Mouse (Mus musculus) MEL (cell line): ENCODE measurements around the gene 1700069L16Rik. TPM values are rescaled to one million over a fixed set of nuclear protein-coding genes. Genes with fewer than 3 reads are reported as not detected.

Source experiments
- DNase-seq: peaks from one replicate; pipeline ENCODE4 v3.0.0; 2011; ENCODE audit warnings: low read depth, low spot score
- H3K27ac ChIP-seq: 2 replicates; pipeline ENCODE4 v1.5.1; 2012; ENCODE audit warnings: low read depth, mild to moderate bottlenecking, control low read depth, low read length, moderate library complexity; ENCODE audit not compliant: control insufficient read depth
- H3K27me3 ChIP-seq, 2 experiments: fragments of 150-350 bp in 1 of 2; sonication (generic) in 1 of 2; 2 replicates each; pipeline ENCODE4 v1.6.1; 2012; ENCODE audit warnings: low read length in 2 of 2, mild to moderate bottlenecking in 2 of 2, improper control_type of control experiment in 1 of 2, moderate library complexity in 1 of 2; ENCODE audit not compliant: insufficient read depth in 2 of 2, control insufficient read depth in 1 of 2
- H3K36me3 ChIP-seq, 2 experiments: 2 replicates each; pipeline ENCODE4 v1.6.1; 2012 to 2014; ENCODE audit warnings: low read length in 2 of 2, improper control_type of control experiment in 1 of 2, inconsistent platforms in 1 of 2, mild to moderate bottlenecking in 1 of 2; ENCODE audit not compliant: insufficient read depth in 2 of 2, control insufficient read depth in 1 of 2
- H3K4me1 ChIP-seq, 2 experiments: fragments of 150-350 bp in 1 of 2; sonication (generic) in 1 of 2; 2 replicates each; pipeline ENCODE4 v1.6.1; 2012; ENCODE audit warnings: low read length in 2 of 2, improper control_type of control experiment in 1 of 2, mild to moderate bottlenecking in 1 of 2; ENCODE audit not compliant: insufficient read depth in 2 of 2, control insufficient read depth in 1 of 2
- H3K4me3 ChIP-seq, 2 experiments: fragments of 150-350 bp in 1 of 2; sonication (generic) in 1 of 2; 2 replicates each; pipeline ENCODE4 v1.5.1; 2012; ENCODE audit warnings: low read depth in 2 of 2, low read length in 2 of 2, mild to moderate bottlenecking in 2 of 2, moderate library complexity in 2 of 2, control low read depth in 1 of 2, improper control_type of control experiment in 1 of 2; ENCODE audit not compliant: control insufficient read depth in 1 of 2, insufficient read depth in 1 of 2
- H3K79me2 ChIP-seq: 2 replicates; pipeline ENCODE4 v1.6.1; 2012; ENCODE audit warnings: mild to moderate bottlenecking, low read length, moderate library complexity; ENCODE audit not compliant: control insufficient read depth, poor library complexity, insufficient read depth
- H3K9ac ChIP-seq: 2 replicates; pipeline ENCODE4 v1.6.1; 2012; ENCODE audit warnings: low read depth, mild to moderate bottlenecking, control low read depth, low read length, moderate library complexity; ENCODE audit not compliant: control insufficient read depth, poor library complexity, severe bottlenecking
- H3K9me3 ChIP-seq: fragments of 150-350 bp; sonication (generic); replicated peaks from 2 replicates; pipeline ENCODE4 v1.6.1; 2012; ENCODE audit warnings: mild to moderate bottlenecking, low read length, improper control_type of control experiment, moderate library complexity; ENCODE audit not compliant: insufficient read depth
- BHLHE40 ChIP-seq: IDR thresholded peaks from 2 replicates; pipeline ENCODE4 v1.6.1; 2012; ENCODE audit warnings: low read depth, mild to moderate bottlenecking, inconsistent platforms, low read length, improper control_type of control experiment, borderline replicate concordance
- CHD1 ChIP-seq: IDR thresholded peaks from 2 replicates; pipeline ENCODE4 v1.6.1; 2012; ENCODE audit warnings: low read depth, mild to moderate bottlenecking, inconsistent platforms, low read length, improper control_type of control experiment
- ELF1 ChIP-seq: IDR thresholded peaks from 2 replicates; pipeline ENCODE4 v1.6.1; 2014; ENCODE audit warnings: low read depth, mild to moderate bottlenecking, inconsistent platforms, low read length, improper control_type of control experiment, moderate library complexity
- EP300 ChIP-seq, 2 experiments: IDR thresholded peaks; 2 replicates each; pipeline ENCODE4 v1.6.1; 2011; ENCODE audit warnings: improper control_type of control experiment in 2 of 2, low read length in 2 of 2, low read depth in 1 of 2, mild to moderate bottlenecking in 1 of 2
- GABPA ChIP-seq: IDR thresholded peaks from 2 replicates; pipeline ENCODE4 v1.6.1; 2012; ENCODE audit warnings: low read depth, mild to moderate bottlenecking, inconsistent platforms, low read length, improper control_type of control experiment, moderate library complexity
- HCFC1 ChIP-seq: IDR thresholded peaks from 2 replicates; pipeline ENCODE4 v1.6.1; 2012; ENCODE audit warnings: low read depth, mild to moderate bottlenecking, inconsistent platforms, low read length, improper control_type of control experiment, moderate library complexity
- JUND ChIP-seq: IDR thresholded peaks from 2 replicates; pipeline ENCODE4 v1.6.1; 2011; ENCODE audit warnings: low read depth, mild to moderate bottlenecking, improper control_type of control experiment, low read length
- KAT2A ChIP-seq: conservative IDR thresholded peaks from 2 replicates; pipeline ENCODE4 v1.6.1; 2012; ENCODE audit warnings: low read depth, low read length, improper control_type of control experiment, inconsistent platforms
- MAX ChIP-seq: IDR thresholded peaks from 2 replicates; pipeline ENCODE4 v1.6.1; 2011; ENCODE audit warnings: low read length, improper control_type of control experiment
- MAZ ChIP-seq: IDR thresholded peaks from 2 replicates; pipeline ENCODE4 v1.6.1; 2012; ENCODE audit warnings: low read depth, mild to moderate bottlenecking, inconsistent platforms, low read length, improper control_type of control experiment
- MXI1 ChIP-seq: IDR thresholded peaks from 2 replicates; pipeline ENCODE4 v1.6.1; 2011; ENCODE audit warnings: mild to moderate bottlenecking, low read depth, low read length, improper control_type of control experiment
- MYB ChIP-seq: IDR thresholded peaks from 2 replicates; pipeline ENCODE4 v1.6.1; 2011; ENCODE audit warnings: mild to moderate bottlenecking, low read depth, low read length, improper control_type of control experiment
- MYC ChIP-seq: IDR thresholded peaks from 2 replicates; pipeline ENCODE4 v1.6.1; 2011; ENCODE audit warnings: low read depth, mild to moderate bottlenecking, low read length, improper control_type of control experiment, moderate library complexity
- POLR2A ChIP-seq, 2 experiments: IDR thresholded peaks; 2 replicates each; pipeline ENCODE4 v1.6.1; 2011 to 2012; ENCODE audit warnings: low read length in 2 of 2, mild to moderate bottlenecking in 2 of 2, control low read depth in 1 of 2, improper control_type of control experiment in 1 of 2, low read depth in 1 of 2, moderate library complexity in 1 of 2; ENCODE audit not compliant: control insufficient read depth in 1 of 2, insufficient read depth in 1 of 2, poor library complexity in 1 of 2
- POLR2AphosphoS2 ChIP-seq: IDR thresholded peaks from 2 replicates; pipeline ENCODE4 v1.6.1; 2011; ENCODE audit warnings: low read length, improper control_type of control experiment
- RAD21 ChIP-seq: IDR thresholded peaks from 2 replicates; pipeline ENCODE4 v1.6.1; 2011; ENCODE audit warnings: mild to moderate bottlenecking, low read depth, low read length, improper control_type of control experiment
- SIN3A ChIP-seq: IDR thresholded peaks from 2 replicates; pipeline ENCODE4 v1.6.1; 2012; ENCODE audit warnings: low read length, improper control_type of control experiment, inconsistent platforms
- TAL1 ChIP-seq: IDR thresholded peaks from 2 replicates; pipeline ENCODE4 v1.6.1; 2012; ENCODE audit warnings: mild to moderate bottlenecking, inconsistent platforms, low read length, moderate library complexity, mixed read lengths
- TBP ChIP-seq: IDR thresholded peaks from 2 replicates; pipeline ENCODE4 v1.8.0; 2011; ENCODE audit warnings: low read depth, low read length, improper control_type of control experiment
- UBTF ChIP-seq: IDR thresholded peaks from 2 replicates; pipeline ENCODE4 v1.6.1; 2012; ENCODE audit warnings: low read depth, mild to moderate bottlenecking, inconsistent platforms, low read length, improper control_type of control experiment, moderate library complexity, borderline replicate concordance; ENCODE audit not compliant: insufficient read depth
- ZC3H11A ChIP-seq: IDR thresholded peaks from 2 replicates; pipeline ENCODE4 v1.6.1; 2012; ENCODE audit warnings: low read depth, mild to moderate bottlenecking, inconsistent platforms, low read length, improper control_type of control experiment
- ZKSCAN1 ChIP-seq: IDR thresholded peaks from 2 replicates; pipeline ENCODE4 v1.6.1; 2012; ENCODE audit warnings: low read depth, mild to moderate bottlenecking, inconsistent platforms, low read length, improper control_type of control experiment, moderate library complexity
- ZMIZ1 ChIP-seq: IDR thresholded peaks from 2 replicates; pipeline ENCODE4 v1.6.1; 2012; ENCODE audit warnings: low read depth, mild to moderate bottlenecking, inconsistent platforms, low read length, improper control_type of control experiment, moderate library complexity
- ZNF384 ChIP-seq: IDR thresholded peaks from 2 replicates; pipeline ENCODE4 v1.6.1; 2012; ENCODE audit warnings: low read depth, mild to moderate bottlenecking, inconsistent platforms, low read length, improper control_type of control experiment
- polyA plus RNA-seq, 2 experiments: library from polyadenylated mRNA; stranded (reverse) in 1 of 2; unstranded in 1 of 2; fragments of >175 nt in 1 of 2; fragments of >200 nt in 1 of 2; gene quantifications; 2 replicates each; pipeline versions ENCODE4 v1.2.1 to v1.2.4; 2012; ENCODE audit warnings: low replicate concordance in 2 of 2, low read depth in 1 of 2; ENCODE audit not compliant: insufficient read length in 2 of 2, insufficient read depth in 1 of 2, missing spikeins in 1 of 2
- total RNA-seq: library from RNA; depleted of rRNA; stranded (reverse); fragments of 300-350 nt; gene quantifications from 2 replicates; pipeline ENCODE4 v1.2.3, GENCODE M21; 2012

1700069L16Rik gene
- total and polyA plus RNA-seq, 3 experiments: not detected

- Histone ChIP-seq H3K9ac (no peak overlapping the region), H3K79me2 (no peaks in the 10 kb centered on the region), H3K4me1 (no peaks in the 10 kb centered on the region), H3K27ac (no peak overlapping the region), H3K27me3 (no peaks in the 10 kb centered on the region; a peak in 1 of 4 replicates), H3K4me3 (no peak overlapping the region), H3K9me3 (no peaks in the 10 kb centered on the region), H3K36me3 (no peaks in the 10 kb centered on the region)
- no peak for DNase-seq
- TF ChIP-seq ELF1 (no peak), UBTF (no peak), JUND (no peak), ZMIZ1 (no peak), KAT2A (no peak), MAX (no peak), TAL1 (no peak), CHD1 (no peak), POLR2AphosphoS2 (no peak), POLR2A (IDR thresholded peaks at IDR 0.05; ENCODE audit: control insufficient read depth in 1 of 2, insufficient read depth in 1 of 2, low read depth in 1 of 2, low read length in 2 of 2, poor library complexity in 1 of 2) (no peak), MYC (no peak), RAD21 (no peak), MXI1 (no peak), ZC3H11A (no peak), ZNF384 (no peak), MAZ (no peak), MYB (no peak), ZKSCAN1 (no peak), BHLHE40 (no peak)
These were observed 30.2 kb downstream of the 1700069L16Rik start for GRCm38 (mm10) chr5:113694415-113694814.

DNA sequence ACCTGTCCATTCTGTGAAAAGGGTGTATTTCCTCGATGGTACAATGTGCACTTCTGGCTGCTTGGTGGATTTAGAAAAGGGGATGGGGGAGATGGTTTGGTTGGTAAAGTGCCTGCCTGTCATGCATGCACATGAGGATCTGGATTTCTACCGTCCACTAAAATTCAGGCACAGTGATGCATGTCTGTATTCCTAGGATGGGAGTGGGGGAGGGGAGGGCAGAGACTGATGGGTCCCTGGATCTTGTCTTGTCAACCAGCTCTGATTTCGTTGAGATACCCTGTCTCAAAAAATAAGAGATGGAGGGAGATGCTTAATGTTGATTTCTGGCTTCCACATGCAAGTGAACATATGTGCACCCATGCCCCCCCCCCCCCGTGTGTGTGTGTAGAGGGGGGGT is 30.6 kb downstream of the 1700069L16Rik start:
- no peaks in the 10 kb centered on the region; a peak in 1 of 4 replicates for H3K27me3 ChIP-seq
- TF ChIP-seq EP300 (IDR thresholded peaks at IDR 0.05; ENCODE audit: low read depth in 1 of 2, low read length in 2 of 2): no peak
- TF ChIP-seq HCFC1: no peak
- no peak for TF ChIP-seq RAD21
- TF ChIP-seq GABPA: no peak
- no peak for TF ChIP-seq ELF1
- no peak for TF ChIP-seq MXI1
- no peak for TF ChIP-seq ZNF384
- TF ChIP-seq MAX: no peak
- no peak for TF ChIP-seq ZC3H11A
- TF ChIP-seq TAL1: no peak
- no peak for TF ChIP-seq ZMIZ1
- no peak for TF ChIP-seq SIN3A
- TF ChIP-seq TBP: no peak
- no peaks in the 10 kb centered on the region for H3K79me2 ChIP-seq
- no peak overlapping the region for H3K27ac ChIP-seq
- no peak for DNase-seq
- H3K4me3 ChIP-seq: no peak overlapping the region
- no peak overlapping the region for H3K9ac ChIP-seq
- H3K36me3 ChIP-seq: no peaks in the 10 kb centered on the region
- H3K4me1 ChIP-seq: no peaks in the 10 kb centered on the region
- no peaks in the 10 kb centered on the region for H3K9me3 ChIP-seq
